Mouse (Mus musculus): Measurements from ENCODE around the gene Klf15. TPM values are rescaled to one million over a fixed set of nuclear protein-coding genes. Genes with fewer than 3 reads are reported as not detected.

Gene Klf15
- polyA plus RNA-seq, 1 experiment from 2014 or later: 13.9 TPM

GRCm38 (mm10) chr6:90475176-90475853 lies 12.9 kb downstream of the Klf15 start:
- H3K4me2 ChIP-seq (ENCODE audit: low read length): no peak overlapping the region
- no peak overlapping the region for H3K27ac ChIP-seq (replicated peaks; ENCODE audit: low read depth, low read length)
- DNase-seq: no peak
- WGBS: 69% methylated on average over 4 of the region's 4 CpGs
- H3K4me1 ChIP-seq (ENCODE audit: control insufficient read depth, insufficient read depth, low read length): no peaks in the 10 kb centered on the region
- no peaks in the 10 kb centered on the region for H3K9me3 ChIP-seq (ENCODE audit: control insufficient read depth, low read length)
- no peak overlapping the region for H3K4me3 ChIP-seq (replicated peaks; ENCODE audit: low read depth, low read length)
- H3K27me3 ChIP-seq (ENCODE audit: control insufficient read depth, insufficient read depth, low read length): no peaks in the 10 kb centered on the region
- ATAC-seq (ENCODE audit: low FRiP score, low TSS enrichment): no peak
- no peak overlapping the region for H3K9ac ChIP-seq (replicated peaks; ENCODE audit: low read length)
- H3K36me3 ChIP-seq (ENCODE audit: control insufficient read depth, insufficient read depth, low read length): no peaks in the 10 kb centered on the region

- Histone ChIP-seq H3K4me3 (replicated peaks; ENCODE audit: low read depth, low read length) (no peak overlapping the region), H3K4me2 (ENCODE audit: low read length) (no peak overlapping the region), H3K27me3 (ENCODE audit: control insufficient read depth, insufficient read depth, low read length) (no peaks in the 10 kb centered on the region), H3K9ac (replicated peaks; ENCODE audit: low read length) (no peak overlapping the region), H3K27ac (replicated peaks; ENCODE audit: low read depth, low read length) (no peak overlapping the region), H3K36me3 (ENCODE audit: control insufficient read depth, insufficient read depth, low read length) (no peaks in the 10 kb centered on the region), H3K4me1 (ENCODE audit: control insufficient read depth, insufficient read depth, low read length) (no peaks in the 10 kb centered on the region), H3K9me3 (ENCODE audit: control insufficient read depth, low read length) (no peaks in the 10 kb centered on the region)
- DNase-seq (no peak), ATAC-seq (ENCODE audit: low FRiP score, low TSS enrichment) (no peak)
- WGBS: 48% methylated on average over 3 of the region's 3 CpGs
Observed at GRCm38 (mm10) chr6:90475854-90476212, 13.5 kb downstream of the Klf15 start.

- Histone ChIP-seq H3K4me2 (ENCODE audit: low read length) (no peak overlapping the region), H3K9me3 (ENCODE audit: control insufficient read depth, low read length) (no peaks in the 10 kb centered on the region), H3K27ac (replicated peaks; ENCODE audit: low read depth, low read length) (no peak overlapping the region), H3K4me1 (ENCODE audit: control insufficient read depth, insufficient read depth, low read length) (no peaks in the 10 kb centered on the region), H3K9ac (replicated peaks; ENCODE audit: low read length) (no peak overlapping the region), H3K27me3 (ENCODE audit: control insufficient read depth, insufficient read depth, low read length) (no peaks in the 10 kb centered on the region), H3K4me3 (replicated peaks; ENCODE audit: low read depth, low read length) (no peak overlapping the region), H3K36me3 (ENCODE audit: control insufficient read depth, insufficient read depth, low read length) (no peaks in the 10 kb centered on the region)
- WGBS: 74% methylated on average over 14 of the region's 14 CpGs
- DNase-seq (no peak), ATAC-seq (ENCODE audit: low FRiP score, low TSS enrichment) (no peak)
Observed at GRCm38 (mm10) chr6:90476941-90477518, 14.7 kb downstream of the Klf15 start.

GRCm38 (mm10) chr6:90484249-90484648 lies 21.9 kb downstream of the Klf15 start:
- H3K9ac ChIP-seq (replicated peaks; ENCODE audit: low read length): no peak overlapping the region
- 73% methylated on average over 3 of the region's 3 CpGs for WGBS
- H3K36me3 ChIP-seq (ENCODE audit: control insufficient read depth, insufficient read depth, low read length): no peaks in the 10 kb centered on the region
- H3K4me2 ChIP-seq (ENCODE audit: low read length): no peak overlapping the region
- H3K27ac ChIP-seq (replicated peaks; ENCODE audit: low read depth, low read length): no peak overlapping the region
- H3K27me3 ChIP-seq (ENCODE audit: control insufficient read depth, insufficient read depth, low read length): no peaks in the 10 kb centered on the region
- no peaks in the 10 kb centered on the region for H3K4me1 ChIP-seq (ENCODE audit: control insufficient read depth, insufficient read depth, low read length)
- H3K9me3 ChIP-seq (ENCODE audit: control insufficient read depth, low read length): no peaks in the 10 kb centered on the region
- no peak overlapping the region for H3K4me3 ChIP-seq (replicated peaks; ENCODE audit: low read depth, low read length)
- DNase-seq (no peak), ATAC-seq (ENCODE audit: low FRiP score, low TSS enrichment) (no peak)

GRCm38 (mm10) chr6:90484876-90485275 lies 22.5 kb downstream of the Klf15 start:
- no peak overlapping the region for H3K27ac ChIP-seq (replicated peaks; ENCODE audit: low read depth, low read length)
- 74% methylated on average over 5 of the region's 5 CpGs for WGBS
- no peak for ATAC-seq (ENCODE audit: low FRiP score, low TSS enrichment)
- no peaks in the 10 kb centered on the region for H3K36me3 ChIP-seq (ENCODE audit: control insufficient read depth, insufficient read depth, low read length)
- no peaks in the 10 kb centered on the region for H3K4me1 ChIP-seq (ENCODE audit: control insufficient read depth, insufficient read depth, low read length)
- H3K9ac ChIP-seq (replicated peaks; ENCODE audit: low read length): no peak overlapping the region
- H3K9me3 ChIP-seq (ENCODE audit: control insufficient read depth, low read length): no peaks in the 10 kb centered on the region
- H3K27me3 ChIP-seq (ENCODE audit: control insufficient read depth, insufficient read depth, low read length): no peaks in the 10 kb centered on the region
- H3K4me3 ChIP-seq (replicated peaks; ENCODE audit: low read depth, low read length): no peak overlapping the region
- DNase-seq: no peak
- no peak overlapping the region for H3K4me2 ChIP-seq (ENCODE audit: low read length)

- ATAC-seq (ENCODE audit: low FRiP score, low TSS enrichment) (no peak), DNase-seq (no peak)
- no peak within 1 kb of the TSS for H3K9ac ChIP-seq (replicated peaks; ENCODE audit: low read length)
- no peaks in the 10 kb centered on the region for H3K36me3 ChIP-seq (ENCODE audit: control insufficient read depth, insufficient read depth, low read length)
- no peak within 1 kb of the TSS for H3K27ac ChIP-seq (replicated peaks; ENCODE audit: low read depth, low read length)
- no peak within 1 kb of the TSS for H3K4me2 ChIP-seq (ENCODE audit: low read length)
- no peaks in the 10 kb centered on the region for H3K4me1 ChIP-seq (ENCODE audit: control insufficient read depth, insufficient read depth, low read length)
- H3K9me3 ChIP-seq (ENCODE audit: control insufficient read depth, low read length): no peaks in the 10 kb centered on the region
- 84% methylated on average over 12 of the region's 12 CpGs for WGBS
- no peak within 1 kb of the TSS for H3K4me3 ChIP-seq (replicated peaks; ENCODE audit: low read depth, low read length)
- no peaks in the 10 kb centered on the region for H3K27me3 ChIP-seq (ENCODE audit: control insufficient read depth, insufficient read depth, low read length)
Observed at GRCm38 (mm10) chr6:90486176-90486921, 24.0 kb downstream of the Klf15 start, which contains the start of gene Aldh1l1. Gene Aldh1l1, plus strand, starts transcription at chr6:90486427.

GRCm38 (mm10) chr6:90487531-90487930 lies 25.2 kb downstream of the Klf15 start:
- H3K27ac ChIP-seq (replicated peaks; ENCODE audit: low read depth, low read length): no peak overlapping the region
- WGBS: 93% methylated on average over 1 of the region's 1 CpGs

GRCm38 (mm10) chr6:90489532-90489931 lies 27.2 kb downstream of the Klf15 start:
- DNase-seq: no peak
- no peaks in the 10 kb centered on the region for H3K4me1 ChIP-seq (ENCODE audit: control insufficient read depth, insufficient read depth, low read length)
- WGBS: 89% methylated on average over 3 of the region's 3 CpGs
- H3K9me3 ChIP-seq (ENCODE audit: control insufficient read depth, low read length): no peaks in the 10 kb centered on the region
- H3K4me2 ChIP-seq (ENCODE audit: low read length): no peak overlapping the region
- H3K4me3 ChIP-seq (replicated peaks; ENCODE audit: low read depth, low read length): no peak overlapping the region
- H3K27ac ChIP-seq (replicated peaks; ENCODE audit: low read depth, low read length): no peak overlapping the region
- no peak for ATAC-seq (ENCODE audit: low FRiP score, low TSS enrichment)
- no peak overlapping the region for H3K9ac ChIP-seq (replicated peaks; ENCODE audit: low read length)
- no peaks in the 10 kb centered on the region for H3K36me3 ChIP-seq (ENCODE audit: control insufficient read depth, insufficient read depth, low read length)
- H3K27me3 ChIP-seq (ENCODE audit: control insufficient read depth, insufficient read depth, low read length): no peaks in the 10 kb centered on the region

More at GRCm38 (mm10) chr6:90487531-90487930, 25.2 kb downstream of the Klf15 start:
- Histone ChIP-seq H3K36me3 (ENCODE audit: control insufficient read depth, insufficient read depth, low read length) (no peaks in the 10 kb centered on the region), H3K9ac (replicated peaks; ENCODE audit: low read length) (no peak overlapping the region), H3K9me3 (ENCODE audit: control insufficient read depth, low read length) (no peaks in the 10 kb centered on the region), H3K27me3 (ENCODE audit: control insufficient read depth, insufficient read depth, low read length) (no peaks in the 10 kb centered on the region), H3K4me2 (ENCODE audit: low read length) (no peak overlapping the region), H3K4me3 (replicated peaks; ENCODE audit: low read depth, low read length) (no peak overlapping the region), H3K4me1 (ENCODE audit: control insufficient read depth, insufficient read depth, low read length) (no peaks in the 10 kb centered on the region)
- ATAC-seq (ENCODE audit: low FRiP score, low TSS enrichment): no peak
- DNase-seq: no peak

Data from midbrain, embryonic 14.5 days (tissue).